Mouse (Mus musculus): ENCODE measurements around the gene Sord.

- no peak for TF ChIP-seq CTCF (IDR thresholded peaks at IDR 0.05; ENCODE audit: low read depth)
- TF ChIP-seq EP300 (optimal IDR thresholded peaks at IDR 0.05), result no peak
Observed at GRCm38 (mm10) chr2:122221378-122221777, 13.2 kb upstream of the Sord start.

All from stomach, postnatal 0 days (tissue).